Mouse (Mus musculus) forebrain, embryonic 12.5 days (tissue): ENCODE results near the gene Bloc1s5. TPM values are rescaled to one million over a fixed set of nuclear protein-coding genes. Genes with fewer than 3 reads are reported as not detected.

ENCODE experiments used
- ATAC-seq: fragments of 200-750 bp; cut with Nextera tagmentation; 2 replicates; pipeline ENCODE4 v1.8.0; 2017; ENCODE audit warnings: moderate TSS enrichment; ENCODE audit not compliant: low FRiP score
- H3K27ac ChIP-seq: fragments of 300-500 bp; sonication (generic); 2 replicates; pipeline ENCODE4 v1.5.1; 2016; ENCODE audit warnings: mild to moderate bottlenecking
- H3K27me3 ChIP-seq: fragments of 300-500 bp; sonication (generic); 2 replicates; pipeline ENCODE4 v1.6.1; 2016; ENCODE audit warnings: mild to moderate bottlenecking
- H3K36me3 ChIP-seq: fragments of 300-500 bp; sonication (generic); replicated peaks from 2 replicates; pipeline ENCODE4 v1.6.1; 2016; ENCODE audit warnings: mild to moderate bottlenecking
- H3K4me1 ChIP-seq: fragments of 300-500 bp; sonication (generic); 2 replicates; pipeline ENCODE4 v1.6.1; 2016
- H3K4me2 ChIP-seq: fragments of 300-500 bp; sonication (generic); 2 replicates; pipeline ENCODE4 v1.6.1; 2016; ENCODE audit warnings: mild to moderate bottlenecking, moderate library complexity
- H3K4me3 ChIP-seq: fragments of 300-500 bp; sonication (generic); replicated peaks from 2 replicates; pipeline ENCODE4 v1.5.1; 2016; ENCODE audit warnings: mild to moderate bottlenecking
- H3K9ac ChIP-seq: fragments of 300-500 bp; sonication (generic); 2 replicates; pipeline ENCODE4 v1.6.1; 2016; ENCODE audit warnings: mild to moderate bottlenecking
- H3K9me3 ChIP-seq: fragments of 300-500 bp; sonication (generic); 2 replicates; pipeline ENCODE4 v1.6.1; 2016
- WGBS: fragments of 180-500 bp; shearing (Covaris S2); methylation state at CpG from one replicate; pipeline ENCODE4 v1.1.7; 2016; 5-methylcytosine and 5-hydroxymethylcytosine counted together
- polyA plus RNA-seq: library from polyadenylated mRNA; unstranded; fragments of >200 nt; fragmentation: Nextera tagmentation; extraction: Ambion mirVana; gene quantifications from 2 replicates; pipeline ENCODE4 v1.2.1, GENCODE M21; 2016

Gene Bloc1s5
- polyA plus RNA-seq, 1 experiment from 2014 or later, result 22.3 TPM

GRCm38 (mm10) chr13:38546754-38547153 is 88.2 kb downstream of the Bloc1s5 start:
- Histone ChIP-seq H3K4me1 (no peaks in the 10 kb centered on the region), H3K9ac (no peak overlapping the region), H3K9me3 (no peaks in the 10 kb centered on the region), H3K4me2 (no peak overlapping the region), H3K4me3 (no peak overlapping the region), H3K27ac (no peak overlapping the region), H3K27me3 (no peaks in the 10 kb centered on the region), H3K36me3 (no peaks in the 10 kb centered on the region)
- no peak for ATAC-seq
- 89% methylated on average over 4 of the region's 4 CpGs for WGBS

GRCm38 (mm10) chr13:38545460-38545859 is 89.4 kb downstream of the Bloc1s5 start:
- Histone ChIP-seq H3K4me2 (no peak overlapping the region), H3K4me1 (no peaks in the 10 kb centered on the region), H3K9ac (no peak overlapping the region), H3K27ac (no peak overlapping the region), H3K9me3 (no peaks in the 10 kb centered on the region), H3K27me3 (no peaks in the 10 kb centered on the region), H3K4me3 (no peak overlapping the region), H3K36me3 (no peaks in the 10 kb centered on the region)
- 82% methylated on average over 3 of the region's 3 CpGs for WGBS
- no peak for ATAC-seq

GRCm38 (mm10) chr13:38544769-38545445 is 90.0 kb downstream of the Bloc1s5 start:
- Histone ChIP-seq H3K36me3 (no peaks in the 10 kb centered on the region), H3K4me3 (no peak overlapping the region), H3K9ac (no peak overlapping the region), H3K27ac (no peak overlapping the region), H3K27me3 (no peaks in the 10 kb centered on the region), H3K9me3 (no peaks in the 10 kb centered on the region), H3K4me2 (no peak overlapping the region), H3K4me1 (no peaks in the 10 kb centered on the region)
- WGBS, result 90% methylated on average over 8 of the region's 8 CpGs
- no peak for ATAC-seq

- H3K4me3 ChIP-seq, result no peak overlapping the region
- H3K4me2 ChIP-seq, result no peak overlapping the region
- 75% methylated on average over 8 of the region's 8 CpGs for WGBS
- H3K27me3 ChIP-seq, result no peaks in the 10 kb centered on the region
- H3K9me3 ChIP-seq, result no peaks in the 10 kb centered on the region
- H3K9ac ChIP-seq, result no peak overlapping the region
- H3K27ac ChIP-seq, result no peak overlapping the region
- no peaks in the 10 kb centered on the region for H3K4me1 ChIP-seq
- no peak for ATAC-seq
- H3K36me3 ChIP-seq, result no peaks in the 10 kb centered on the region
Measured at GRCm38 (mm10) chr13:38543455-38544125, 91.3 kb downstream of the Bloc1s5 start.

Other genes with a start within 250 kb of the Bloc1s5 start
- 95.5 and 99.0 TPM in 2 replicates for gene Txndc5, start 106.3 kb downstream of the Bloc1s5 start, polyA plus RNA-seq
- gene Eef1e1, start 23.9 kb upstream of the Bloc1s5 start, polyA plus RNA-seq, result 62.8 and 64.2 TPM in 2 replicates